Mouse (Mus musculus) embryonic facial prominence, embryonic 13.5 days (tissue): Measurements from ENCODE around the gene Gm10392. TPM values are rescaled to one million over a fixed set of nuclear protein-coding genes. Genes with fewer than 3 reads are reported as not detected.
"Not testable (repeated sequence)": the region's sequence is repeated elsewhere in the genome, so short reads cannot be mapped to it uniquely, and the experiment has no call there.

Experiments used
- ATAC-seq: fragments of 200-750 bp; cut with Nextera tagmentation; 2 replicates; pipeline ENCODE4 v1.8.0; 2017; ENCODE audit warnings: low read depth; ENCODE audit not compliant: insufficient number of reproducible peaks, insufficient read depth, low FRiP score, low TSS enrichment
- H3K27ac ChIP-seq: fragments of 300-500 bp; sonication (generic); 2 replicates; pipeline ENCODE4 v1.5.1; 2015; ENCODE audit warnings: moderate library complexity, mild to moderate bottlenecking, inconsistent platforms
- H3K27me3 ChIP-seq: fragments of 300-500 bp; sonication (generic); 2 replicates; pipeline ENCODE4 v1.6.1; 2015; ENCODE audit warnings: mild to moderate bottlenecking, inconsistent platforms
- H3K36me3 ChIP-seq: fragments of 300-500 bp; sonication (generic); 2 replicates; pipeline ENCODE4 v1.6.1; 2015; ENCODE audit warnings: mild to moderate bottlenecking, inconsistent platforms
- H3K4me1 ChIP-seq: fragments of 300-500 bp; sonication (generic); 2 replicates; pipeline ENCODE4 v1.6.1; 2015; ENCODE audit warnings: inconsistent platforms
- H3K4me2 ChIP-seq: fragments of 300-500 bp; sonication (generic); 2 replicates; pipeline ENCODE4 v1.6.1; 2015; ENCODE audit warnings: moderate library complexity, mild to moderate bottlenecking, inconsistent platforms
- H3K4me3 ChIP-seq: fragments of 300-500 bp; sonication (generic); 2 replicates; pipeline ENCODE4 v1.5.1; 2015; ENCODE audit warnings: mild to moderate bottlenecking, inconsistent platforms
- H3K9ac ChIP-seq: fragments of 300-500 bp; sonication (generic); 2 replicates; pipeline ENCODE4 v1.6.1; 2015; ENCODE audit warnings: mild to moderate bottlenecking, inconsistent platforms
- H3K9me3 ChIP-seq: fragments of 300-500 bp; sonication (generic); 2 replicates; pipeline ENCODE4 v1.6.1; 2016; ENCODE audit warnings: inconsistent platforms
- WGBS: fragments of 180-500 bp; shearing (Covaris S2); methylation state at CpG from one replicate; pipeline ENCODE4 v1.1.7; 2015; ENCODE audit warnings: mixed read lengths; 5-methylcytosine and 5-hydroxymethylcytosine counted together
- polyA plus RNA-seq: library from polyadenylated mRNA; unstranded; fragments of >200 nt; fragmentation: Nextera tagmentation; extraction: Ambion mirVana; gene quantifications from 2 replicates; pipeline ENCODE4 v1.2.1, GENCODE M21; 2015

Gene Gm10392
- not detected in 2 replicates for polyA plus RNA-seq

DNA sequence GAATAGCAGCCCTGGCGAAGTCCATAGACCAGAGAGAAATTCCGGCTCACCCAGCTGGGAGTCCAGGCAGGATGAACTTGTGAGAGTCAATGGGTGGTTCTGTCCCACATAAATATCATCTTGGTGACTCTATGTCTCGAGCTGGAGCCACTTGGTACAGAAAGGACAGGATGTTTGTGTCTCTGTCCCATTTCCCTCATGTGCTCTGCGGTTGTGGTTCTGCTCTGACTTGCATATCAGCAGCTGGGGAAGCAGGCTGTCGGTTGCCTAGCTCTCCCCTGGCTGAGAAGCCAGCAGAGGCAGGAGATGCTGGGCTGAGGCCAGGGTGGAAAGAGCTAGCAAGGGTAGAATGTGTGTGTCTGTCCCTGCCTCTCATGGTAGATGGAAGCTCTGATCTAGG, at the start of gene Gm10392:
Gene Gm10392 (minus strand): TSS at position 156 of the 400 bp plus-strand sequence.
- ATAC-seq: no peak
- no peaks in the 10 kb centered on the region for H3K36me3 ChIP-seq
- H3K4me2 ChIP-seq: no peak within 1 kb of the TSS
- no peaks in the 10 kb centered on the region for H3K9me3 ChIP-seq
- no peak within 1 kb of the TSS for H3K4me3 ChIP-seq
- H3K27me3 ChIP-seq: peaks cover 44% of the 10 kb centered on the region
- H3K4me1 ChIP-seq: peaks cover 38% of the 10 kb centered on the region
- no peak within 1 kb of the TSS for H3K9ac ChIP-seq
- peak within 1 kb of the TSS; percentile 58 for H3K27ac ChIP-seq
- 74% methylated on average over 5 of the region's 5 CpGs for WGBS

- Histone ChIP-seq H3K9me3 (no peaks in the 10 kb centered on the region), H3K36me3 (peaks cover 73% of the 10 kb centered on the region), H3K27me3 (no peaks in the 10 kb centered on the region), H3K27ac (no peak overlapping the region), H3K4me2 (no peak overlapping the region), H3K9ac (no peak overlapping the region), H3K4me1 (no peaks in the 10 kb centered on the region), H3K4me3 (no peak overlapping the region)
- no peak for ATAC-seq
- WGBS: 86% methylated on average over 7 of the region's 7 CpGs
These were observed 26.3 kb upstream of the Gm10392 start for GRCm38 (mm10) chr11:77545261-77545660.

GRCm38 (mm10) chr11:77532202-77532846, 13.3 kb upstream of the Gm10392 start:
- no peak overlapping the region for H3K4me2 ChIP-seq
- peaks cover 27% of the 10 kb centered on the region for H3K36me3 ChIP-seq
- no peak overlapping the region for H3K9ac ChIP-seq
- H3K27me3 ChIP-seq: no peaks in the 10 kb centered on the region
- H3K27ac ChIP-seq: no peak overlapping the region
- H3K4me3 ChIP-seq: no peak overlapping the region
- ATAC-seq: no peak
- H3K4me1 ChIP-seq: no peaks in the 10 kb centered on the region
- H3K9me3 ChIP-seq: no peaks in the 10 kb centered on the region
- WGBS: 84% methylated on average over 4 of the region's 4 CpGs

GRCm38 (mm10) chr11:77530862-77531261, 11.9 kb upstream of the Gm10392 start:
- Histone ChIP-seq H3K36me3 (peaks cover 13% of the 10 kb centered on the region), H3K9me3 (no peaks in the 10 kb centered on the region), H3K4me2 (no peak overlapping the region), H3K4me1 (no peaks in the 10 kb centered on the region), H3K27ac (no peak overlapping the region), H3K9ac (no peak overlapping the region), H3K4me3 (no peak overlapping the region), H3K27me3 (no peaks in the 10 kb centered on the region)
- WGBS: 95% methylated on average over 2 of the region's 2 CpGs
- ATAC-seq: no peak

GRCm38 (mm10) chr11:77529644-77530043, 10.6 kb upstream of the Gm10392 start:
- no peak overlapping the region for H3K27ac ChIP-seq
- H3K27me3 ChIP-seq: no peaks in the 10 kb centered on the region
- H3K36me3 ChIP-seq: peaks cover 8% of the 10 kb centered on the region
- H3K4me1 ChIP-seq: no peaks in the 10 kb centered on the region
- no peak overlapping the region for H3K4me2 ChIP-seq
- no peak overlapping the region for H3K4me3 ChIP-seq
- H3K9ac ChIP-seq: no peak overlapping the region
- no peaks in the 10 kb centered on the region for H3K9me3 ChIP-seq
- ATAC-seq: no peak
- WGBS: 83% methylated on average over 3 of the region's 3 CpGs

DNA sequence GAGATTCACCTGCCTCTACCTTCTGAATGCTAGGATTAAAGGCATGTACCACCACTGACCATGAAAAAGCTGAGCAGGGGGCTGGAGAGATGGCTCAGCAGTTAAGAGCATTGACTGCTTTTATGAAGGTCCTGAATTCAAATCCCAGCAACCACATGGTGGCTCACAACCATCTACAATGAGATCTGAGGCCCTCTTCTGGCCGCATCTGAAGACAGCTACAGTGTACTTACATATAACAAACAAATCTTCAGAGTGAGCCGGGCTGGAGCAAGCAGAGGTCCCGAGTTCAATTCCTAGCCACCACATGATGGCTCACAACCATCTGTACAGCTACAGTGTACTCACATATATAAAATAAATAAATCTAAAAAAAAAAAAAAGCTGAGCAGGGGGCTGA, 9.4 kb upstream of the Gm10392 start:
- not testable (repeated sequence) for H3K4me3 ChIP-seq, H3K27me3 ChIP-seq, H3K27ac ChIP-seq, H3K9me3 ChIP-seq, H3K4me2 ChIP-seq, ATAC-seq, H3K9ac ChIP-seq, H3K36me3 ChIP-seq, H3K4me1 ChIP-seq
- WGBS: 81% methylated on average over 3 of the region's 3 CpGs

DNA sequence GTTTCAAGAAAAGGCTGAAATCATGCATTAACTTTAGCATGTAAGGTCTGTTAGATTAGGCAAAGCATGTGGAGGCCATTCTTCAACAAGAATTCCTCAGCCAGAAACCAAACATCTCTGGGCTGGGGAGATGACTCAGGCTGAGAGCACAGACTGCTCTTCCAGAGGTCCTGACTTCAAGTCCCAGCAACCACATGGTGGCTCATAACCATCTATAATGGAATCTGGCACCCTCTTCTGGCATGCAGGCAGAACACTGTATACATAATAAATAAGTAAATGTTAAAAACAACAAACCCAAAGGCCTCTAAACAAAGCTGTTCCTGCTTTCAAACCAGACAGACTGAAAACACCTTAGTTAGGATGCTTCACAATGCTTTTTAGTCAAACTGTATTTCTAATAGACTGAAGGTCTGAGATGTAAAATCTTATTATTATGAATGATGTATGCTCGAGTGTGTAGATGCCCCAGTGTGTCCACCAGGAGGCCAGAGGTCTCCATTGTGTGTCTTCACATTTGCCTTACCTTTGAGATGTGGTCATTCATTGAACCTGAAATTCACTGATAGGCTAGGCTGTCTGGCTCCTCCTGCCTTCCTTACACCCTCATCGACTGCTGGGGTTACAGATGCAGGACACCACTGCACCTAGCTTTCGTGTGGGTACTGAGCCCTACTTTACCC, 6.9 kb upstream of the Gm10392 start:
- H3K36me3 ChIP-seq: no peaks in the 10 kb centered on the region
- WGBS: 76% methylated on average over 3 of the region's 3 CpGs
- no peak overlapping the region for H3K4me2 ChIP-seq
- H3K27ac ChIP-seq: no peak overlapping the region
- H3K9me3 ChIP-seq: no peaks in the 10 kb centered on the region
- no peak overlapping the region for H3K4me3 ChIP-seq
- no peaks in the 10 kb centered on the region for H3K4me1 ChIP-seq
- no peak overlapping the region for H3K9ac ChIP-seq
- H3K27me3 ChIP-seq: no peaks in the 10 kb centered on the region
- ATAC-seq: no peak

DNA sequence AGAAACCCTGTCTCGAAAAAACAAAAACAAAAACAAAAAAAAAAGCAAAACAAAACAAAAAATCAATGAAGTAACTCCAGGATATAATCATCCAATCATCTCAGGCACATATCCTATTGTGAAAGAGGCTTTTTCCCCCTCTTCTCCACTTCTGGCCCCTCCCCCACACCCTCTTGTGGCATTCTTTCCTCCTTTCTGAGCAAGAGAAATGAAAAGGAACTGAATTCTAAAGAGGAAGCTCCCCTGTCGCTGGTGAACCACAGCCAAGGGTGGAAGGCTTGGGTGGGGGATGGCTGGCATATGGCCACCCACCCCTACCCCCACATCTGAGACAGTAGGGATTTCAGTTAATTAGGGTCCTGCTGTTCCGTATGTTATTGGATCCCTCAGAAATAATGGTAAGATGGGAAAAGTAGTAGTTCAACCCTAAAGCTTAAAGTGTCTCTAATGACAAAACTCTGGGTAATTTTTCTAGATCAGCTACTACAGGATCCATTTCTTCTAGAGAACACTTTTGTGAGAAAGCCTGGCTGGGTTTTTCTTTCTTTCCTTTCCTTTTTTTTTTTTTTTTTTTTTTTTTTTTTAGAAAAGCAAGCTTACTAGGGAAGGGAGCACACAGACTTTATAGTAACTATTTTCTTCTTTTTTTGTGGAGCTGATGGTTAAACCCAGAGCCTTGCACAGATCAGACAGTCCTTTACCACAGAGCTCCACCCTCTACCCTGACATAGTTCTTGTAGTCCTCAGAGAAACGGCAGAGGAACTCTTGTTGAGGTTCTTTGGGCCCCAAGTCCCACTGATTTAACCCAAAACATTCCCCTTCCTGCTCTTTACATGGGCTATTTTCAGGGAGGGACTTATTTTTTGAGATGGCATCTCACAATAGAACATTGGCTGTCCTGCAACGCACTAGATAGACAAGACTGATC, 1.9 kb upstream of the Gm10392 start:
- H3K9ac ChIP-seq: no peak overlapping the region
- H3K27ac ChIP-seq: no peak overlapping the region
- H3K27me3 ChIP-seq: peaks cover 26% of the 10 kb centered on the region
- H3K9me3 ChIP-seq: no peaks in the 10 kb centered on the region
- peaks cover 20% of the 10 kb centered on the region for H3K4me1 ChIP-seq
- H3K36me3 ChIP-seq: no peaks in the 10 kb centered on the region
- ATAC-seq: no peak
- H3K4me2 ChIP-seq: no peak overlapping the region; the same call in 1 of the 2 replicates
- no peak overlapping the region for H3K4me3 ChIP-seq
- 40% methylated on average over 5 of the region's 5 CpGs for WGBS

DNA sequence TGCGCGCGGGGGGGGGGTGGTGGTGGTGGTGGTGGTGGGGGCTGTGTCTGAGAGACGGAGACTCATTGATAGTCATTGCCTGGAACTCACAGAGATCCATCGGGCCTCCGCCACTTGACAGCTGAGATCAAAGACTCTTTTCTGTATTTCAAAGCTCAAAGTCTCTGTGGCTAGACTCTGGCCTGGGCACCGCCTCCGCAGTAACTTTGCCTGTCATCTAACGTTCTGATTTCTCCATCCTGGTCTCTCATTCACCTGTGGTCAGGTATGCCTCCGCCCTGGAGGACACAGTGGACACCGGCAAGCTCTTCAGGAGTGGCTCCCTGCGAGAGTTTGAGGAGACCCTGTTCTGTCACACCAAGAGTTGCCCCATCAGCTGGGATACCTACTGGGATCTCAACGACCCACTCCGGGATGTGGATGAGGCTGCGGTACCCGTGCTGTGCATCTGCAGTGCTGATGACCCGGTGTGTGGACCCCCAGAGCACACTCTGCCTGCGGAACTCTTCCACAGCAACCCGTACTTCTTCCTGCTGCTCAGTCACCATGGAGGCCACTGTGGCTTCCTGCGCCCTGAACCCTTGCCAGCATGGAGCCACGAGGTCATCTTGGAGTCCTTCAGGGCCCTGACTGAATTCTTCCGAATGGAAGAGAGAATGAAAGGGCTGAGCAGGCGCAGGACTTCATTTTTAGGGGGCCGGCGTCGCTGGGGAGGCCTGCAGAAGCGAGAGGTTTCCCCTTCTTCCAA, 773 bp downstream of the Gm10392 start:
- WGBS: 79% methylated on average over 27 of the region's 27 CpGs
- no peaks in the 10 kb centered on the region for H3K9me3 ChIP-seq
- ATAC-seq: no peak
- H3K27ac ChIP-seq: no peak overlapping the region
- H3K36me3 ChIP-seq: no peaks in the 10 kb centered on the region
- no peak overlapping the region for H3K4me3 ChIP-seq
- H3K4me2 ChIP-seq: no peak overlapping the region
- peaks cover 45% of the 10 kb centered on the region for H3K27me3 ChIP-seq
- H3K4me1 ChIP-seq: peaks cover 44% of the 10 kb centered on the region
- H3K9ac ChIP-seq: no peak overlapping the region

DNA sequence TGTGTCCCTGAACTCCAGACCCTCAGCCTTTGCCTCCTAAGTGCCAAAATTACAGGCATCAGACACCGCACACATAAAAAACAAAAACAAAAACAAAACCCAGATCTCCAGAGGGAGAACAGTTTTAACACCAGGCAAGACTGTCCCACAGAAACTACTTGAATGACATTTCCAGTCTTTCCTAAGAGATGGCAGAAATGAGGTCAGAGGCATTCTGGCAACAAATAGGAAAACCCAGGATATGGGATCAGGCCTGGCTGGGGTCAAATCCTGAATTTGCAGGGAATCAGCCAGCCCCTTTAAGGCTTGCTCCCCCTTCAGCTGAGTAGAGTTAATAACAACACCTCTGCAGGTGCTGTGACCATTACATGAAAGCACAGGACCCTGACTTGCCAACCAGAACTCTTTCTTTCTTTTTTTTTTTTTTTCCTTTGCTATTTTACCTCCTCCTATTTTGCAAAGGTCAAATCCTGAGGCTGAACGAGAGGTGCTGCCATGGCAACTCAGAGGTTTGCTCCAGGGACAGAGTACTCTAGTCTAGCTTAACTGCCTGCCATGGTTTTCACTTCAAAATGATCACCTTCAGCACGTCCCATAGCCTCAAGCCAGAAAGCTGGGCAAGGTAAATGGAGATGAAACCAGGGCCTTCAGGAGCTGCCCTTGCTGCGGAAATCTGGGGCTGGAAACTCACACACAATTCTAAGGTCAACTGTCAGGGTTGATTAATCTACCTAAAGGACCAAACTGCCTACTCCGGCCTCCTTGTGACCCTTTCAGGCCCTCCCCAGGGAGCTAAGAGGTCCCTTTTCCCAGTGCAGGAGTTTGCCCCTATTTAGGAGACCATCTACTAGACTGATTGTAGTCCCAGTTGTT, 2.2 kb downstream of the Gm10392 start:
- Histone ChIP-seq H3K4me2 (no peak overlapping the region), H3K4me3 (no peak overlapping the region), H3K27ac (no peak overlapping the region), H3K27me3 (peaks cover 45% of the 10 kb centered on the region), H3K4me1 (peaks cover 49% of the 10 kb centered on the region), H3K9ac (no peak overlapping the region), H3K36me3 (no peaks in the 10 kb centered on the region), H3K9me3 (no peaks in the 10 kb centered on the region)
- WGBS: 49% methylated on average over 5 of the region's 5 CpGs
- no peak for ATAC-seq
